Mouse (Mus musculus) myocyte (in vitro differentiated cells): ENCODE results near the gene Col8a1. TPM values are rescaled to one million over a fixed set of nuclear protein-coding genes. Genes with fewer than 3 reads are reported as not detected.

ENCODE experiments used
- H3K27me3 ChIP-seq: one replicate; pipeline ENCODE4 v1.6.1; 2011; ENCODE audit not compliant: control insufficient read depth, insufficient read depth, insufficient read length
- H3K36me3 ChIP-seq: one replicate; pipeline ENCODE4 v1.6.1; 2011; ENCODE audit not compliant: control insufficient read depth, insufficient read depth
- H3K4me2 ChIP-seq: one replicate; pipeline ENCODE4 v1.6.1; 2011; ENCODE audit warnings: low read depth, control low read depth
- H3K4me3 ChIP-seq: one replicate; pipeline ENCODE4 v1.5.1; 2011; ENCODE audit warnings: mild to moderate bottlenecking, control low read depth, moderate library complexity
- H3K79me2 ChIP-seq: one replicate; pipeline ENCODE4 v1.6.1; 2011; ENCODE audit not compliant: control insufficient read depth, insufficient read depth
- H3ac ChIP-seq: one replicate; pipeline ENCODE4 v1.6.1; 2011; ENCODE audit not compliant: control insufficient read depth, insufficient read length
- CEBPB ChIP-seq: IDR thresholded peaks from 2 replicates; pipeline ENCODE4 v1.6.1; 2011; ENCODE audit warnings: mild to moderate bottlenecking, moderate library complexity; ENCODE audit not compliant: poor library complexity, insufficient read depth, severe bottlenecking
- E2F4 ChIP-seq: IDR thresholded peaks from one replicate; pipeline ENCODE4 v1.6.1; 2011; ENCODE audit warnings: mild to moderate bottlenecking, control low read depth, moderate library complexity; ENCODE audit not compliant: insufficient read depth
- MAX ChIP-seq: IDR thresholded peaks from one replicate; pipeline ENCODE4 v1.6.1; 2011; ENCODE audit warnings: low read depth, mild to moderate bottlenecking, control low read depth
- MYOD1 ChIP-seq, 3 experiments: IDR thresholded peaks; one replicate each; pipeline ENCODE4 v1.6.1; 2011; ENCODE audit warnings: control low read depth in 2 of 3, low read depth in 2 of 3, mild to moderate bottlenecking in 2 of 3, moderate library complexity in 1 of 3; ENCODE audit not compliant: insufficient read length in 2 of 3, control insufficient read depth in 1 of 3
- MYOG ChIP-seq, 3 experiments: IDR thresholded peaks; one replicate each; pipeline ENCODE4 v1.6.1; 2011; ENCODE audit warnings: control low read depth in 2 of 3, low read depth in 2 of 3, mild to moderate bottlenecking in 2 of 3; ENCODE audit not compliant: insufficient read length in 2 of 3, control insufficient read depth in 1 of 3, insufficient read depth in 1 of 3
- POLR2A ChIP-seq: IDR thresholded peaks from one replicate; pipeline ENCODE4 v1.6.1; 2011; ENCODE audit warnings: low read depth, mild to moderate bottlenecking, control low read depth, moderate library complexity; ENCODE audit not compliant: insufficient read length
- POLR2AphosphoS2 ChIP-seq: IDR thresholded peaks from one replicate; pipeline ENCODE4 v1.6.1; 2011; ENCODE audit warnings: low read depth, control low read depth; ENCODE audit not compliant: insufficient read length
- REST ChIP-seq: IDR thresholded peaks from one replicate; pipeline ENCODE4 v1.6.1; 2011; ENCODE audit warnings: mild to moderate bottlenecking, control low read depth, moderate library complexity; ENCODE audit not compliant: insufficient read depth, insufficient read length
- SRF ChIP-seq: IDR thresholded peaks from one replicate; pipeline ENCODE4 v1.6.1; 2011; ENCODE audit warnings: low read depth; ENCODE audit not compliant: control insufficient read depth, insufficient read length
- TCF12 ChIP-seq: IDR thresholded peaks from one replicate; pipeline ENCODE4 v1.6.1; 2011; ENCODE audit warnings: mild to moderate bottlenecking, control low read depth; ENCODE audit not compliant: poor library complexity, insufficient read depth, severe bottlenecking
- TCF3 ChIP-seq: IDR thresholded peaks from one replicate; pipeline ENCODE4 v1.6.1; 2011; ENCODE audit warnings: low read depth, control low read depth; ENCODE audit not compliant: insufficient read length
- USF1 ChIP-seq: IDR thresholded peaks from one replicate; pipeline ENCODE4 v1.6.1; 2011; ENCODE audit warnings: low read depth, mild to moderate bottlenecking, control low read depth, moderate library complexity
- polyA plus RNA-seq: library from polyadenylated mRNA; unstranded; fragments of >200 nt; fragmentation: generic; extraction: Trizol; gene quantifications from one replicate; pipeline ENCODE4 v1.2.1, GENCODE M21; 2012; ENCODE audit warnings: missing spikeins

Col8a1 gene
- 5.3 TPM for polyA plus RNA-seq

DNA sequence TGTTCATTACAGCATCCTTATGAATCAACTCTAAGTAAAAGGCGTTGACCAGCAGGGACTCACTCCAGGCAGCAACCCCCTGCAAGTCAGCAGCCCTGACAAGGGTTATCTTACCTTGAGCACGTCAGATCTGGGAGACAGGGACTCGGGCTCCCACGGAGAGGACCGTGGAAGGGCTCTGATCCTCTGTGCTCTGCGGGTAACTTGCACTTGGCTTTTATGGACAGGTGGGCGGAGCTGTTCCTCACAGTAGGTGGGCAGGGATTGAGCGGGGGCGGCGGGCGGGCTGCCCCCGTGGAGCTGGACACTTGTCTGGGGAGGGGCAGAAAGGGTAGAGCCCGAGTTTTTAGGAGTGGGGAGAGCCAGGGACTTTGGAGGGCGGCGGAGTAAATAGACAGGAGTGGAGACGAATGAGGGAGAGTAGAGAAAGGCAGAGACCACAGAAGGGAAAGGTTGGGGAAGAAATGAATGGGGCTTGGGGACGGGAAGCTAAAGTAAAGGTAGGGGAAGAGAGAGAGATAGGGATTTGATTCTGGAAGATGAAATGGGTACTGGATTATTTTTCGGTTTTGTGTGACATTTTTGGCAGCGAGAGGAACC, at the start of gene Col8a1:
TSS of gene Col8a1 (minus strand) at position 212 of the 600 bp plus-strand sequence.
- no peak within 1 kb of the TSS for H3ac ChIP-seq
- H3K4me2 ChIP-seq: peak within 1 kb of the TSS; percentile 94
- H3K27me3 ChIP-seq: no peaks in the 10 kb centered on the region
- H3K79me2 ChIP-seq: peaks cover 5% of the 10 kb centered on the region
- TF ChIP-seq E2F4: no peak
- TF ChIP-seq USF1: no peak
- TF ChIP-seq TCF3: no peak
- peak; percentile 44 for TF ChIP-seq POLR2A
- H3K4me3 ChIP-seq: peak within 1 kb of the TSS; percentile 35
- no peaks in the 10 kb centered on the region for H3K36me3 ChIP-seq

- H3K79me2 ChIP-seq: no peaks in the 10 kb centered on the region
- TF ChIP-seq E2F4: no peak
- TF ChIP-seq CEBPB: no peak
- TF ChIP-seq TCF3: no peak
- no peak for TF ChIP-seq MAX
- no peak for TF ChIP-seq POLR2A
- H3K4me3 ChIP-seq: no peak overlapping the region
- no peaks in the 10 kb centered on the region for H3K27me3 ChIP-seq
- no peak overlapping the region for H3ac ChIP-seq
- no peaks in the 10 kb centered on the region for H3K36me3 ChIP-seq
- peak overlapping the region; percentile 40 for H3K4me2 ChIP-seq
Observed at GRCm38 (mm10) chr16:57801886-57802285, 47.3 kb upstream of the Col8a1 start.

DNA sequence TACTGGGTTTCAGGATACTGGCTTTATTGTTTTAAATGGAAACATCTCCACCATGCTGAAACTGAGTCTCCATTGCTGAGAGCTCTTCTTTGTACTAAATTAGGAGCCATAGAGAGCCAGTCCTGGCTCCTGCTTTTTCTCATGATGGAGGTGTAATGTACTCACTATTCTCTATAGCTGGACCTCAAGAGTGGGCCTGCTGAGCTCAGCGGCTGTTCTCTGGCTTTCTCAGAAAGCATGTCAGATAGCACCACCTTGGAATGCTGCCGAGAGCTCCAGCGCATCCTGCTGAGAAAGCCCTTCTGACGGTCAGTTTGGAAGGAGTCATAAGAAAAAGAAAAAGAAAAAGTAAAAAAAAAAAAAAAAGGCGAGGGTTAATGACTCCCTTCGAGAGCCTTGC, 41.8 kb upstream of the Col8a1 start:
- no peak overlapping the region for H3K4me3 ChIP-seq
- no peaks in the 10 kb centered on the region for H3K36me3 ChIP-seq
- H3ac ChIP-seq: no peak overlapping the region

DNA sequence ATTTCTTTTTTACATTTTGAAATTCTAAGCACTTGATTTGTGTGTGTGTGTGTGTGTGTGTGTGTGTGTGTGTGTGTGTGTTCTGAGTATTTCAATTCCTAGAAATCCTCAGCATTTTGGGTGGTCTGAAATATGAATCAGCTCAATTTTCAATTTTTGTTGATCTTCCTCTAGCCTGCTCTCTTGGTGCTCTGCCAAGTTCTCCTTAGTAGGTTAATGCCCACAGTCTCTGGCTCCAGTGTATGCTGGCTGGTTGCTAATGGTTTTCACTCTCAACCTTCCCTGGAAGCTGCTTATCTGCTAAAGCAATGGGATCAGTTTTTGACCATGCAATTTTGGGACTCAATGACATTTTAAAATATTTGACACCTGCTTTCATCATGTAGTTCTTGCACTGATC, 24.5 kb upstream of the Col8a1 start:
- no peak overlapping the region for H3ac ChIP-seq
- no peaks in the 10 kb centered on the region for H3K27me3 ChIP-seq
- no peak for TF ChIP-seq CEBPB
- TF ChIP-seq TCF12: no peak
- TF ChIP-seq POLR2A: no peak
- no peak for TF ChIP-seq MAX
- TF ChIP-seq MYOG (IDR thresholded peaks at IDR 0.05; ENCODE audit: control insufficient read depth in 1 of 3, insufficient read depth in 1 of 3, insufficient read length in 2 of 3, low read depth in 2 of 3): no peak
- no peak for TF ChIP-seq USF1
- TF ChIP-seq REST: no peak
- TF ChIP-seq TCF3: no peak
- TF ChIP-seq E2F4: no peak
- no peak for TF ChIP-seq SRF
- no peak for TF ChIP-seq POLR2AphosphoS2
- no peak for TF ChIP-seq MYOD1 (IDR thresholded peaks at IDR 0.05; ENCODE audit: control insufficient read depth in 1 of 3, insufficient read length in 2 of 3, low read depth in 2 of 3)
- H3K79me2 ChIP-seq: no peaks in the 10 kb centered on the region
- H3K4me2 ChIP-seq: no peak overlapping the region
- H3K4me3 ChIP-seq: no peak overlapping the region
- no peaks in the 10 kb centered on the region for H3K36me3 ChIP-seq

More for the DNA sequence above, 41.8 kb upstream of the Col8a1 start:
- TF ChIP-seq POLR2A (no peak), E2F4 (no peak)
- Histone ChIP-seq H3K4me2 (no peak overlapping the region), H3K79me2 (no peaks in the 10 kb centered on the region), H3K27me3 (no peaks in the 10 kb centered on the region)

- Histone ChIP-seq H3K4me2 (no peak overlapping the region), H3K27me3 (no peaks in the 10 kb centered on the region), H3ac (no peak overlapping the region), H3K79me2 (no peaks in the 10 kb centered on the region), H3K36me3 (no peaks in the 10 kb centered on the region), H3K4me3 (no peak overlapping the region)
- TF ChIP-seq CEBPB (no peak), TCF3 (no peak), MYOG (IDR thresholded peaks at IDR 0.05; ENCODE audit: control insufficient read depth in 1 of 3, insufficient read depth in 1 of 3, insufficient read length in 2 of 3, low read depth in 2 of 3) (no peak), TCF12 (no peak), REST (no peak), POLR2AphosphoS2 (no peak), E2F4 (no peak), USF1 (no peak), SRF (no peak), POLR2A (no peak), MYOD1 (IDR thresholded peaks at IDR 0.05; ENCODE audit: control insufficient read depth in 1 of 3, insufficient read length in 2 of 3, low read depth in 2 of 3) (no peak)
Observed at GRCm38 (mm10) chr16:57765615-57766014, 11.1 kb upstream of the Col8a1 start.

DNA sequence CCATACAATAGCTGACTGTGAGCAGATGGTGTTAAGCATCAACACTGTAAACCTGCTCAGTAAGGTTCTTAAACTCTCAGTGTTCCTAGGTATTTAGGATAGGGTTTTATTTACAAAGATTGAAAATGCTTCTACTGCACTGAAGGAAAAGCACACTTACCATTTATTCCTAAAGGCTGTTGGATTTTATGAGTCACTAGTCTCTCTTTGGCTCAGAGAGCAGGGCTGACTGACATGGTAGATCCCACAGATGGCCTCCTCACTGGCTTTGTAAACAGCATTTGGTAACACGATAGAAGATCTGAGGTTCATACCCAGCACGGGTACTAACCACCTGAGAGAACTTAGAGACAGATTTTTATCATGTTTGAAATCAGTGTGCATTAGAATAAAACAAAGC, 5.3 kb upstream of the Col8a1 start:
- Histone ChIP-seq H3K27me3 (no peaks in the 10 kb centered on the region), H3K36me3 (no peaks in the 10 kb centered on the region), H3ac (no peak overlapping the region), H3K4me2 (no peak overlapping the region), H3K79me2 (no peaks in the 10 kb centered on the region), H3K4me3 (no peak overlapping the region)
- TF ChIP-seq POLR2A (no peak), SRF (no peak), MYOG (IDR thresholded peaks at IDR 0.05; ENCODE audit: control insufficient read depth in 1 of 3, insufficient read depth in 1 of 3, insufficient read length in 2 of 3, low read depth in 2 of 3) (no peak), REST (no peak), CEBPB (no peak), TCF3 (no peak), USF1 (no peak), MAX (no peak), TCF12 (no peak), MYOD1 (IDR thresholded peaks at IDR 0.05; ENCODE audit: control insufficient read depth in 1 of 3, insufficient read length in 2 of 3, low read depth in 2 of 3) (no peak), POLR2AphosphoS2 (no peak)
